Mouse (Mus musculus) myocyte (in vitro differentiated cells): ENCODE results near the gene Spint1. TPM values are rescaled to one million over a fixed set of nuclear protein-coding genes. Genes with fewer than 3 reads are reported as not detected.

ENCODE experiments used
- H3K27me3 ChIP-seq: one replicate; pipeline ENCODE4 v1.6.1; 2011; ENCODE audit not compliant: control insufficient read depth, insufficient read depth, insufficient read length
- H3K36me3 ChIP-seq: one replicate; pipeline ENCODE4 v1.6.1; 2011; ENCODE audit not compliant: control insufficient read depth, insufficient read depth
- H3K4me2 ChIP-seq: one replicate; pipeline ENCODE4 v1.6.1; 2011; ENCODE audit warnings: low read depth, control low read depth
- H3K4me3 ChIP-seq: one replicate; pipeline ENCODE4 v1.5.1; 2011; ENCODE audit warnings: mild to moderate bottlenecking, control low read depth, moderate library complexity
- H3K79me2 ChIP-seq: one replicate; pipeline ENCODE4 v1.6.1; 2011; ENCODE audit not compliant: control insufficient read depth, insufficient read depth
- H3ac ChIP-seq: one replicate; pipeline ENCODE4 v1.6.1; 2011; ENCODE audit not compliant: control insufficient read depth, insufficient read length
- CEBPB ChIP-seq: IDR thresholded peaks from 2 replicates; pipeline ENCODE4 v1.6.1; 2011; ENCODE audit warnings: mild to moderate bottlenecking, moderate library complexity; ENCODE audit not compliant: poor library complexity, insufficient read depth, severe bottlenecking
- E2F4 ChIP-seq: IDR thresholded peaks from one replicate; pipeline ENCODE4 v1.6.1; 2011; ENCODE audit warnings: mild to moderate bottlenecking, control low read depth, moderate library complexity; ENCODE audit not compliant: insufficient read depth
- MAX ChIP-seq: IDR thresholded peaks from one replicate; pipeline ENCODE4 v1.6.1; 2011; ENCODE audit warnings: low read depth, mild to moderate bottlenecking, control low read depth
- MYOD1 ChIP-seq, 3 experiments: IDR thresholded peaks; one replicate each; pipeline ENCODE4 v1.6.1; 2011; ENCODE audit warnings: control low read depth in 2 of 3, low read depth in 2 of 3, mild to moderate bottlenecking in 2 of 3, moderate library complexity in 1 of 3; ENCODE audit not compliant: insufficient read length in 2 of 3, control insufficient read depth in 1 of 3
- MYOG ChIP-seq, 3 experiments: IDR thresholded peaks; one replicate each; pipeline ENCODE4 v1.6.1; 2011; ENCODE audit warnings: control low read depth in 2 of 3, low read depth in 2 of 3, mild to moderate bottlenecking in 2 of 3; ENCODE audit not compliant: insufficient read length in 2 of 3, control insufficient read depth in 1 of 3, insufficient read depth in 1 of 3
- POLR2A ChIP-seq: IDR thresholded peaks from one replicate; pipeline ENCODE4 v1.6.1; 2011; ENCODE audit warnings: low read depth, mild to moderate bottlenecking, control low read depth, moderate library complexity; ENCODE audit not compliant: insufficient read length
- POLR2AphosphoS2 ChIP-seq: IDR thresholded peaks from one replicate; pipeline ENCODE4 v1.6.1; 2011; ENCODE audit warnings: low read depth, control low read depth; ENCODE audit not compliant: insufficient read length
- REST ChIP-seq: IDR thresholded peaks from one replicate; pipeline ENCODE4 v1.6.1; 2011; ENCODE audit warnings: mild to moderate bottlenecking, control low read depth, moderate library complexity; ENCODE audit not compliant: insufficient read depth, insufficient read length
- SRF ChIP-seq: IDR thresholded peaks from one replicate; pipeline ENCODE4 v1.6.1; 2011; ENCODE audit warnings: low read depth; ENCODE audit not compliant: control insufficient read depth, insufficient read length
- TCF12 ChIP-seq: IDR thresholded peaks from one replicate; pipeline ENCODE4 v1.6.1; 2011; ENCODE audit warnings: mild to moderate bottlenecking, control low read depth; ENCODE audit not compliant: poor library complexity, insufficient read depth, severe bottlenecking
- TCF3 ChIP-seq: IDR thresholded peaks from one replicate; pipeline ENCODE4 v1.6.1; 2011; ENCODE audit warnings: low read depth, control low read depth; ENCODE audit not compliant: insufficient read length
- USF1 ChIP-seq: IDR thresholded peaks from one replicate; pipeline ENCODE4 v1.6.1; 2011; ENCODE audit warnings: low read depth, mild to moderate bottlenecking, control low read depth, moderate library complexity
- polyA plus RNA-seq: library from polyadenylated mRNA; unstranded; fragments of >200 nt; fragmentation: generic; extraction: Trizol; gene quantifications from one replicate; pipeline ENCODE4 v1.2.1, GENCODE M21; 2012; ENCODE audit warnings: missing spikeins

Spint1 gene
- polyA plus RNA-seq, 1 experiment: 0.12 TPM

DNA sequence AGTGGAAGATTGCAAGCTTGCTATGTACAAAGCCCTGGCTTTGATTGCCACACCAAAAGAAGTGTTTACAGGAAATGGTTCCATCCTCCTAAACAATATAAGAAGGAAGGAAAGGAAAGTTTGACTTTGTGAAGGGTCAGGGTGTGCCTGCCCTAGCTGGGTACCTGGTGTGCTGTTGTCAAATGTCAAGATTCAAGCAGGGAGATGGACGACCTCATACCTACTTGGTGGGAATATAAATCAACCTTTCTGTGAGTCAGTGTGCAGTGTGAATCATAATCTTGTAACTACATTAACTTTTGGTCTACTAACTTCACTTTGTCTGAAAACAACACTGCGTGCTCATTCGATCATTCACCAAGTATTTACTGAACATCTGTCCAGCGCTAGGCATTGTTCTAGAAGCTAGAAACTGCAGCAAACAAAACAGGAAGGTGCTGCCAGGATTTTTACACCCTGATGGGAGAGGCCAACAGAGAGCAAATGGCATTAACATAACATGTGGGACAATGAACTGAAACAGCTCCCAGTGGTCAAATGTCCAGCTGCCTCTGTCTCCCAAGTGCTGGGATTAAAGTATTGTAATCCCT, 33.2 kb upstream of the Spint1 start:
- H3K27me3 ChIP-seq: no peaks in the 10 kb centered on the region
- H3K4me2 ChIP-seq: peak overlapping the region; percentile 1
- no peak overlapping the region for H3K4me3 ChIP-seq
- peaks cover 13% of the 10 kb centered on the region for H3K79me2 ChIP-seq
- H3ac ChIP-seq: no peak overlapping the region
- H3K36me3 ChIP-seq: no peaks in the 10 kb centered on the region
- no peak for TF ChIP-seq MYOG (IDR thresholded peaks at IDR 0.05; ENCODE audit: control insufficient read depth in 1 of 3, insufficient read depth in 1 of 3, insufficient read length in 2 of 3, low read depth in 2 of 3)

DNA sequence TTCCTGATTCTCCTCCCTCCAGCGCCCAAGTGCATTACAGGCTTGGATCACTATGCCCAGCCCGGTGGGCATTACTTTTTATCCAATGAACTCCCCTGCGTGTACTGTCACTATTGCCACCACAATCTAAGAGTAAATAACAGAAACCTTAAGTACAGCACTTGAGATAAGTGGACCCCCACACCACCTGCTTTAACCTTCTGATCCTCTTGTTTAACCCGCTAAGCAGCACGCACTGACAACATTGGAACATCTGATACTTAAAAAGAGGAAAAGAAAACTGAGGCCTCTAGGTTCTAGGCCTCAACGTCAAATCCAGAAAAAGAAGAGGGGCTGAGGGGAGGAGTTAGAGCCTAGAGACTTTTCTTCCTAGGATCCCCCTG, 29.2 kb upstream of the Spint1 start:
- H3K36me3 ChIP-seq: peaks cover 8% of the 10 kb centered on the region
- peak overlapping the region; percentile 47 for H3ac ChIP-seq
- no peaks in the 10 kb centered on the region for H3K27me3 ChIP-seq
- H3K4me2 ChIP-seq: peak overlapping the region; percentile 93
- peak overlapping the region; percentile 93 for H3K4me3 ChIP-seq
- TF ChIP-seq E2F4 (no peak), SRF (no peak), POLR2AphosphoS2 (no peak), POLR2A (no peak), MAX (no peak), TCF3 (no peak), MYOD1 (IDR thresholded peaks at IDR 0.05; ENCODE audit: control insufficient read depth in 1 of 3, insufficient read length in 2 of 3, low read depth in 2 of 3) (no peak), USF1 (no peak), TCF12 (no peak), MYOG (IDR thresholded peaks at IDR 0.05; ENCODE audit: control insufficient read depth in 1 of 3, insufficient read depth in 1 of 3, insufficient read length in 2 of 3, low read depth in 2 of 3) (no peak), REST (no peak), CEBPB (no peak)
- peaks cover 20% of the 10 kb centered on the region for H3K79me2 ChIP-seq

DNA sequence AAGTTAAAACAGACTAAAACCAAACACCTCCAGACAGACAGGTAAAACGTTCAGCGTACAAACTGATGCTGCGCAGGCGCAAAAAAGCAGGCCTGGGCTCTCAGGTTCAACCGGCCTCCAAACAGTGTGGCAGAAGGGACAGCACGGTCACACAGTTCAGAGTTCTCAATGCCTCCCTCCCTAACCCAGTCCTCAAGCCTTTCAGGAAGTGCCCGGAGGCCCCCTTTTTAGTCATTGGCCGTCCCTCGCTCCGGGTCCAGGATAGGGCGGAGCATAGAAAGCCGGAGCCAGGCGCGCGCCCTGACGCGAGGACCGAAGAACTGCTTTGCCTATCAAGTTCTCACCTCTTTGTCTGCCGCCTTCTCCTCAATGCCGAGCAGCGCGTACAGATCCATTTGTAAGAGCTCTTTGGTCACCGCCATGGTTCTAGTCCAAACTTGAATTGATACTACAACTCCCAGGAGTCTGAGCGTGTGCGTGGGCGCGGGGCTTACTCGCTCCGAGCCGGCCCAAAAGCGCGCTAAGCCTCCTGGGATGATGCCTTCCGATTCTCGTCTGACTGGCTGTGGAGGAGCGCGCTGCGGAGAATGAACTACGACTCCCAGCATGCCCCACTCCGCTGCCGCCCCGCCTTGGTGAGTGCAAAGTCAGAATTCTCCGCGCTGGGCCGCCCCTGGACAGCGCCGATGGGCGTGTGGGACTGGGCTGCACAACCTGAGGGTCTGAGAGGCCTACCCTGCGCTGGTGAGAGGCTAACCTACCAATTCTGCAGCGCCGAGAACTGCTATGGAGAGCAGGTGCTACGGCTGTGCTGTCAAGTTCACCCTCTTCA, 28.6 kb upstream of the Spint1 start, which contains the start of the genes Zfyve19 and Dnajc17:
Gene Zfyve19, plus strand, starts transcription at position 274 of the 832 bp plus-strand sequence.
Gene Dnajc17, minus strand, starts transcription at position 452 of the 832 bp plus-strand sequence.
- peak within 1 kb of the TSS; percentile 93 for H3K4me3 ChIP-seq
- TF ChIP-seq POLR2AphosphoS2: peak; percentile 90
- TF ChIP-seq SRF: peak; percentile 26
- TF ChIP-seq USF1: no peak
- TF ChIP-seq POLR2A: peak; percentile 85
- peaks cover 20% of the 10 kb centered on the region for H3K79me2 ChIP-seq
- H3K36me3 ChIP-seq: peaks cover 8% of the 10 kb centered on the region
- peak within 1 kb of the TSS; percentile 47 for H3ac ChIP-seq
- peak within 1 kb of the TSS; percentile 94 for H3K4me2 ChIP-seq
- no peaks in the 10 kb centered on the region for H3K27me3 ChIP-seq

DNA sequence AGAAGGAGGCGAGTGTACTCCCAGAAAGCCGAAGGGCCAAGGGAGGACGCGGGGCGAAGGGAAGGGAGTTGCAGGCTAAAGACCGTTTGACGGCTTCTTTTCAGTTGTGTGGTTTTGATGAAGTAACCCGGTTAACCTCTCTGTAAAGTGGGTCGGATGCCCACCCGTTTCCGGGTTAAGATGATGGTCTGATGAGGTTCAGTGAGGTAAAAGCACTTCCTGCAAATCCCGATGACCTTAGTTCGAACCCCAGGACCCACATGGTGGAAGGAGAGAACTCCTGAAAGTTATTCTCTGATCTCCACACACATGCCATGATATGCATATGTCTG, 28.0 kb upstream of the Spint1 start:
- Histone ChIP-seq H3K79me2 (peaks cover 20% of the 10 kb centered on the region), H3ac (peak overlapping the region; percentile 47), H3K27me3 (no peaks in the 10 kb centered on the region), H3K4me3 (peak overlapping the region; percentile 93), H3K4me2 (peak overlapping the region; percentile 94), H3K36me3 (peaks cover 8% of the 10 kb centered on the region)
- TF ChIP-seq SRF (no peak), MYOG (IDR thresholded peaks at IDR 0.05; ENCODE audit: control insufficient read depth in 1 of 3, insufficient read depth in 1 of 3, insufficient read length in 2 of 3, low read depth in 2 of 3) (no peak)

DNA sequence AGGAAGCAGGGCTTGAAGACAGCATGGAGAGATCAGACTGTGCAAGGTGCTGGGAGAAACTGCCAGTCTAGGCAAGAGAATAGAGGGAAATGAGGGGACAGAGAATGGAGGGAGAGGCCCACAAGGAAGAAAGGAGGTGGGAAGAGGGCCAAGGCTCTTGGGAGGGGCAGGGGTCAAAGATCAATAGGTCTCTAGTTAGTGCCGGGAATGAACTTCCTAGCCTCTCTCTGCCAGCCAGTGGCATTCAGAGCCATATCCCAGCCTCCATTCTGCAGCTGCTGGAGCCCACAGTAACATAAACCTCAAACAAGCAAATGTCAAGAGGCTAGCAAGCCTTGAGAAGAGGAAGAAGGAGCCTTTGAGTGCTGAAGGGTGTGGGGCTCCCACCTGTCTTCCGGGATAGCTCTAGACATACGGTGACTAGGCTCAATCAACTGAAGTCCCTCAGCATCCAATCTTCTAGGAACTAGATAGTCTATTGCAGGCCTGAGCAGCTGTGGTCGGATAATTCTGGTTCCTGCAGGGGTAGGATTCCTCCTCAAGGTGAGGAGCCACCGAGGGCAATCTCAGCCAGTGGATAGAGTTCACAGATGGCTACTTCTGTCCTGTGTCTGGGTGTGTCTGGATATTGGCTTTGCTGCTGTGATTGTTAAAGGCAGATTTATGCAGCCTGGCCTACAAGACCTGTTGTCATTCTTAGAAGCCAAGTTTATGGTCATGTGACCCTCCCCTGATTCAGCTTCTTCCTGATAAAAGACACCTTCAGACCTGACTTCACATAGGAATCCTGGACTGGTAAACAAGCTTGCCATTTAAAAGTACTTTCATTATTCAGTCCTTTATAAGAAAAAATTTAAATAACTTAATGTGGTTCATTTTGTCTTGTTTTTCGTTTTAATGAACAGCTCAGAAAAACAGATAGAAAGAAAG, 7.1 kb upstream of the Spint1 start, which contains the start of gene Ppp1r14d:
Gene Ppp1r14d, minus strand, starts transcription at position 132 of the 930 bp plus-strand sequence.
- Histone ChIP-seq H3ac (no peak within 1 kb of the TSS), H3K36me3 (no peaks in the 10 kb centered on the region), H3K79me2 (no peaks in the 10 kb centered on the region), H3K4me2 (peak within 1 kb of the TSS; percentile 13), H3K27me3 (peaks cover 4% of the 10 kb centered on the region), H3K4me3 (no peak within 1 kb of the TSS)
- TF ChIP-seq TCF3 (no peak), MYOD1 (IDR thresholded peaks at IDR 0.05; ENCODE audit: control insufficient read depth in 1 of 3, insufficient read length in 2 of 3, low read depth in 2 of 3) (peak in 1 of 3 experiments; percentile 12), MYOG (IDR thresholded peaks at IDR 0.05; ENCODE audit: control insufficient read depth in 1 of 3, insufficient read depth in 1 of 3, insufficient read length in 2 of 3, low read depth in 2 of 3) (peak in 1 of 3 experiments; percentile 1), USF1 (peak; percentile 60), E2F4 (no peak), POLR2A (no peak), POLR2AphosphoS2 (no peak), SRF (no peak)
